Mouse (Mus musculus): ENCODE data around the gene Gas2l2.

GRCm38 (mm10) chr11:83465976-83466375 is 36.7 kb upstream of the Gas2l2 start:
- TF ChIP-seq TAL1 (IDR thresholded peaks at IDR 0.05; ENCODE audit: low read length) = no peak
- no peak for TF ChIP-seq GATA1 (IDR thresholded peaks at IDR 0.05; ENCODE audit: low read length)

Data from erythroblast, embryonic 14.5 days (primary cell).